Mouse (Mus musculus) forebrain, embryonic 10.5 days (tissue): Measurements from ENCODE around the gene Eprs. TPM values are rescaled to one million over a fixed set of nuclear protein-coding genes. Genes with fewer than 3 reads are reported as not detected.
A peak's percentile ranks its signal among the peaks of the same experiment; 100 is the strongest.
"Not testable (repeated sequence)": the region's sequence is repeated elsewhere in the genome, so short reads cannot be mapped to it uniquely, and the experiment has no call there.

ENCODE experiments used
- DNase-seq: peaks from one replicate; pipeline ENCODE4 v3.0.0-alpha.2; 2017; ENCODE audit warnings: low spot score; ENCODE audit errors: extremely low spot score
- H3K27ac ChIP-seq: fragments of 300-500 bp; sonication (generic); 2 replicates; pipeline ENCODE4 v1.5.1; 2016; ENCODE audit warnings: mild to moderate bottlenecking
- H3K27me3 ChIP-seq: fragments of 300-500 bp; sonication (generic); 2 replicates; pipeline ENCODE4 v1.6.1; 2016; ENCODE audit warnings: mild to moderate bottlenecking; ENCODE audit not compliant: poor library complexity, severe bottlenecking
- H3K36me3 ChIP-seq: fragments of 300-500 bp; sonication (generic); replicated peaks from 2 replicates; pipeline ENCODE4 v1.6.1; 2016; ENCODE audit warnings: mild to moderate bottlenecking, moderate library complexity
- H3K4me1 ChIP-seq: fragments of 300-500 bp; sonication (generic); 2 replicates; pipeline ENCODE4 v1.6.1; 2016
- H3K4me3 ChIP-seq: fragments of 300-500 bp; sonication (generic); 2 replicates; pipeline ENCODE4 v1.5.1; 2016; ENCODE audit warnings: mild to moderate bottlenecking, moderate library complexity
- H3K9me3 ChIP-seq: fragments of 300-500 bp; sonication (generic); 2 replicates; pipeline ENCODE4 v1.6.1; 2016; ENCODE audit warnings: mild to moderate bottlenecking, moderate library complexity
- WGBS: fragments of 180-500 bp; shearing (Covaris S2); methylation state at CpG from one replicate; pipeline ENCODE4 v1.1.7; 2016; 5-methylcytosine and 5-hydroxymethylcytosine counted together
- polyA plus RNA-seq: library from polyadenylated mRNA; unstranded; fragments of >200 nt; fragmentation: Nextera tagmentation; extraction: Ambion mirVana; gene quantifications from 2 replicates; pipeline ENCODE4 v1.2.1, GENCODE M21; 2016

Gene Eprs
- 165 and 166 TPM in 2 replicates for polyA plus RNA-seq

DNA sequence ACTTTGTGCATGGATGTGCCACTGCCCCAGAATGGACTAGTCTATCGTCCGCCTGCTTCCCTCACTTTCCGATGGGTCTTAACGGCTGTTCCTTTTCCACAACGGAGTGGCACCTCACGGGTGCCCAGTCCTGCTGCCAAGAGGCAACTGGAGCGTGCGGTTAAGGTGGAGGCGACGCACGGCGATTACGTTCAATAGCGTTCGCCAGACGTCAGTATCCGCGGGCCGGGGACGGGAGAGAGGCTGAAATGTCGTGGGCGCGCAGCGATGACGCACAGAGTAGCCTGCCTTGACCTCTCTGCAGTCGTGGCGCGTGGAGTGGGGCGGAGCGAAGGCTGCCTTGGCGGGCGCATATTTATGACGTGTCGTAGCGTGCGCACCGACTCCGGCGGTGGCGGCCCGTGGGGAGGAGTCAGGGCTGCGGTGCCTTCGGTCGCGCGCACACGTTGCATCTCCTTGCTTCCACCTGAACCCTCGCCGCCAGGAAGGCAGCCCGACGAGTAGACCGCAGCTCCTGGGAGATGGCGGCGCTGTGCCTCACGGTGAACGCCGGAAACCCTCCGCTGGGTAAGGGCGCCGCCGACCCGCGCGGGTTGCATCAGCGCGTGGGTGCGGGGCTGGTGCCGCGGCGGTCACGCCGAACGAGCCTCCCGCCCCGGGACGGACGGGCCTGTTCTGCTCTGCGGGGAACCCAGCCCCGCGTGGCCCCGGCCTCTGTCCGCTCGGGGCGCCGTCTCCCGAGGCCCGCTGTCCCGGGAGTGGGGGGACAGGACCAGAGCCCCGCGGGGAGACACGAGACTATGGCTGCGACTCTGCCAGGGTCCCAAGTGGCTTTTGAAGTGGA, at the start of gene Eprs:
Eprs (plus strand) TSS at position 368 of the 844 bp plus-strand sequence.
- Histone ChIP-seq H3K27ac (peak within 1 kb of the TSS; percentile 95), H3K27me3 (no peaks in the 10 kb centered on the region), H3K4me1 (peaks cover 28% of the 10 kb centered on the region), H3K9me3 (no peaks in the 10 kb centered on the region), H3K4me3 (peak within 1 kb of the TSS; percentile 99), H3K36me3 (peaks cover 23% of the 10 kb centered on the region)
- peak; percentile 100 for DNase-seq
- under 1% methylated on average over 92 of the region's 92 CpGs for WGBS

- Histone ChIP-seq H3K4me3 (no peak overlapping the region), H3K4me1 (no peaks in the 10 kb centered on the region), H3K27me3 (no peaks in the 10 kb centered on the region), H3K9me3 (no peaks in the 10 kb centered on the region), H3K27ac (no peak overlapping the region), H3K36me3 (peaks cover 77% of the 10 kb centered on the region)
- DNase-seq, result no peak
- WGBS, result 92% methylated on average over 4 of the region's 4 CpGs
Observed at GRCm38 (mm10) chr1:185314546-185314945, 48.3 kb upstream of the Eprs start.

GRCm38 (mm10) chr1:185315846-185316568, 46.8 kb upstream of the Eprs start:
- no peaks in the 10 kb centered on the region for H3K9me3 ChIP-seq
- H3K36me3 ChIP-seq, result peaks cover 86% of the 10 kb centered on the region
- H3K27ac ChIP-seq, result no peak overlapping the region
- H3K4me3 ChIP-seq, result no peak overlapping the region
- 92% methylated on average over 16 of the region's 16 CpGs for WGBS
- DNase-seq, result no peak
- H3K4me1 ChIP-seq, result no peaks in the 10 kb centered on the region
- H3K27me3 ChIP-seq, result no peaks in the 10 kb centered on the region

GRCm38 (mm10) chr1:185327754-185328345, 35.0 kb upstream of the Eprs start:
- WGBS, result 69% methylated on average over 3 of the region's 3 CpGs
- not testable (repeated sequence) for H3K27ac ChIP-seq, H3K9me3 ChIP-seq, H3K27me3 ChIP-seq, DNase-seq
- Histone ChIP-seq H3K4me3 (peak overlapping the region; percentile 95), H3K4me1 (peaks cover 29% of the 10 kb centered on the region), H3K36me3 (peaks cover 43% of the 10 kb centered on the region)

- Histone ChIP-seq H3K36me3 (peaks cover 32% of the 10 kb centered on the region), H3K4me1 (peaks cover 41% of the 10 kb centered on the region), H3K27me3 (no peaks in the 10 kb centered on the region), H3K9me3 (no peaks in the 10 kb centered on the region), H3K27ac (peak within 1 kb of the TSS; percentile 96), H3K4me3 (peak within 1 kb of the TSS; percentile 95)
- whole genome bisulfite sequencing, result under 1% methylated on average over 76 of the region's 76 CpGs
- peak; percentile 93 for DNase-seq
Observed at GRCm38 (mm10) chr1:185328721-185329610, 33.9 kb upstream of the Eprs start, which contains the start of gene Iars2. Iars2 (minus strand) TSS chr1:185329396.

DNA sequence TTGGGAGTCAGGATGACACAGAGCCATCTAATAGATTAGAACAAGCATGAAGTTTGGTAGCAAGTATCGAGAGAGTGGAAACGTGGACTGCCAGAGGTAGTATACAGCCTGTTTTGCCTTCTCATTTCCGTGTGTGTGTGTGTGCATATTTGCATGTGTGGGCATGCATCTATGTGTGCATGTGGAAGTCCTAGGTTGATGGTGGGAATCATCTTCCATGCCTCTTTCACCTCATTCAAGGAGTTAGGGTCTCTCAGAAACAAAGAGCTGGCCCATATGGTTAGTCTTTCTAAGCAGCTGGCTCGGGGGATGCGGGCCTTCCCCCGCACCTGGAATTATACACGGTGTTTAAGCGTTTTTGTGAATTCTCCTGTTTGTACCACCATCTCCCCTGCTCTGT, 33.0 kb upstream of the Eprs start:
- Histone ChIP-seq H3K4me1 (peaks cover 48% of the 10 kb centered on the region), H3K36me3 (peaks cover 23% of the 10 kb centered on the region), H3K27ac (no peak overlapping the region), H3K27me3 (no peaks in the 10 kb centered on the region), H3K9me3 (no peaks in the 10 kb centered on the region), H3K4me3 (peak overlapping the region; percentile 95)
- DNase-seq, result no peak
- WGBS, result 89% methylated on average over 8 of the region's 8 CpGs

DNA sequence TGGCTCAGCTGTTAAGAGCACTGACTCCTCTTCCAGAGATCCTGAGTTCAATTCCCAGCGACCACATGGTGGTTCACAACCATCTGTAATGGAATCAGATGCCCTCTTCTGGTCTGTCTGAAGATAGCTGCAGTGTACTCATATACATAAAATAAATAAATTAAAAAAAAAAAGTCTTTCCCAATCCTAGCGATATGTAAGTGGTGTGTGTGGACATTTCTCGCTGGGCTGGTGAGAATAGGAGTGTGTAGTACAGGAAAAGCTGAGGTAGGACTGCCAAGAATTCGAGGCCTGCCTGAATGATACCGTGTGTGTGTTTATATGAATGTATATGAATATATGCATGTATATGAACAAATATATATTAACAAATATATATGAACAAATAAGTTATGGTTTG, 31.5 kb upstream of the Eprs start:
- H3K9me3 ChIP-seq, result no peaks in the 10 kb centered on the region
- no peaks in the 10 kb centered on the region for H3K27me3 ChIP-seq
- H3K36me3 ChIP-seq, result peaks cover 9% of the 10 kb centered on the region
- peak overlapping the region; percentile 70 for H3K4me3 ChIP-seq
- peaks cover 63% of the 10 kb centered on the region for H3K4me1 ChIP-seq
- peak overlapping the region; percentile 89; the same call in 1 of the 2 replicates for H3K27ac ChIP-seq
- DNase-seq, result no peak
- WGBS, result 60% methylated on average over 5 of the region's 5 CpGs

GRCm38 (mm10) chr1:185331983-185332430, 30.8 kb upstream of the Eprs start, which contains the start of gene Bpnt1:
Bpnt1 (plus strand) TSS chr1:185332149.
- Histone ChIP-seq H3K4me3 (peak within 1 kb of the TSS; percentile 70), H3K27me3 (no peaks in the 10 kb centered on the region), H3K9me3 (no peaks in the 10 kb centered on the region), H3K27ac (peak within 1 kb of the TSS; percentile 89), H3K36me3 (peaks cover 3% of the 10 kb centered on the region), H3K4me1 (peaks cover 69% of the 10 kb centered on the region)
- under 1% methylated on average over 32 of the region's 32 CpGs for WGBS
- peak; percentile 90 for DNase-seq

- Histone ChIP-seq H3K9me3 (no peaks in the 10 kb centered on the region), H3K4me1 (peaks cover 64% of the 10 kb centered on the region), H3K27me3 (no peaks in the 10 kb centered on the region), H3K36me3 (peaks cover 11% of the 10 kb centered on the region), H3K4me3 (0 out of 2 replicates have a peak overlapping the region, but pooled peaks have one; percentile 70), H3K27ac (no peak overlapping the region)
- no peak for DNase-seq
- 96% methylated on average over 5 of the region's 5 CpGs for WGBS
Observed at GRCm38 (mm10) chr1:185333651-185334050, 29.2 kb upstream of the Eprs start.

GRCm38 (mm10) chr1:185334136-185334535, 28.7 kb upstream of the Eprs start:
- Histone ChIP-seq H3K27me3 (no peaks in the 10 kb centered on the region), H3K36me3 (peaks cover 16% of the 10 kb centered on the region), H3K27ac (no peak overlapping the region), H3K4me1 (peaks cover 64% of the 10 kb centered on the region), H3K9me3 (no peaks in the 10 kb centered on the region), H3K4me3 (no peak overlapping the region)
- 86% methylated on average over 4 of the region's 4 CpGs for WGBS
- no peak for DNase-seq

- peaks cover 58% of the 10 kb centered on the region for H3K4me1 ChIP-seq
- WGBS, result 80% methylated on average over 6 of the region's 6 CpGs
- no peaks in the 10 kb centered on the region for H3K27me3 ChIP-seq
- no peak overlapping the region for H3K4me3 ChIP-seq
- H3K27ac ChIP-seq, result 0 out of 2 replicates have a peak overlapping the region, but pooled peaks have one; percentile 25
- H3K36me3 ChIP-seq, result peaks cover 28% of the 10 kb centered on the region
- no peak for DNase-seq
- no peaks in the 10 kb centered on the region for H3K9me3 ChIP-seq
Observed at GRCm38 (mm10) chr1:185335231-185335765, 27.5 kb upstream of the Eprs start.
